Mouse (Mus musculus): ENCODE results near the gene Vamp5.
A peak's percentile ranks its signal among the peaks of the same experiment; 100 is the strongest.

The Vamp5 gene

GRCm38 (mm10) chr6:72364985-72365384 is 15.3 kb downstream of the Vamp5 start:
- no peak for DNase-seq (ENCODE audit: low spot score)

- DNase-seq (ENCODE audit: low spot score) = no peak
Measured at GRCm38 (mm10) chr6:72364009-72364408, 16.3 kb downstream of the Vamp5 start.

GRCm38 (mm10) chr6:72362132-72363028 is 17.9 kb downstream of the Vamp5 start:
- DNase-seq (ENCODE audit: low spot score) = peak; percentile 93

- DNase-seq (ENCODE audit: low spot score) = no peak
Measured at GRCm38 (mm10) chr6:72361121-72361551, 19.1 kb downstream of the Vamp5 start.

- DNase-seq (ENCODE audit: low spot score) = no peak
Measured at GRCm38 (mm10) chr6:72360599-72360935, 19.7 kb downstream of the Vamp5 start.

GRCm38 (mm10) chr6:72359891-72360598 is 20.2 kb downstream of the Vamp5 start:
- DNase-seq (ENCODE audit: low spot score) = no peak

- DNase-seq (ENCODE audit: low spot score) = no peak
Measured at GRCm38 (mm10) chr6:72359343-72359742, 20.9 kb downstream of the Vamp5 start.

GRCm38 (mm10) chr6:72358086-72358764 is 22.0 kb downstream of the Vamp5 start:
- no peak for DNase-seq (ENCODE audit: low spot score)

- no peak for DNase-seq (ENCODE audit: low spot score)
Measured at GRCm38 (mm10) chr6:72357164-72358079, 22.8 kb downstream of the Vamp5 start.

GRCm38 (mm10) chr6:72356001-72356532 is 24.2 kb downstream of the Vamp5 start:
- no peak for DNase-seq (ENCODE audit: low spot score)

GRCm38 (mm10) chr6:72355066-72355911 is 25.0 kb downstream of the Vamp5 start, which contains the start of gene Tmem150a:
Gene Tmem150a, plus strand, starts transcription at chr6:72355447.
- peak; percentile 80 for DNase-seq (ENCODE audit: low spot score)

- DNase-seq (ENCODE audit: low spot score) = no peak
Measured at GRCm38 (mm10) chr6:72354025-72354424, 26.2 kb downstream of the Vamp5 start.

- DNase-seq (ENCODE audit: low spot score) = no peak
Measured at GRCm38 (mm10) chr6:72352636-72353405, 27.4 kb downstream of the Vamp5 start.

- DNase-seq (ENCODE audit: low spot score) = no peak
Measured at GRCm38 (mm10) chr6:72350214-72350613, 30.1 kb downstream of the Vamp5 start.

GRCm38 (mm10) chr6:72348411-72348810 is 31.9 kb downstream of the Vamp5 start:
- no peak for DNase-seq (ENCODE audit: low spot score)

GRCm38 (mm10) chr6:72347166-72347941 is 32.9 kb downstream of the Vamp5 start, which contains the start of gene 0610030E20Rik:
Gene 0610030E20Rik, plus strand, starts transcription at chr6:72347317.
- peak; percentile 76 for DNase-seq (ENCODE audit: low spot score)

GRCm38 (mm10) chr6:72346261-72346660 is 34.0 kb downstream of the Vamp5 start:
- DNase-seq (ENCODE audit: low spot score) = no peak

- DNase-seq (ENCODE audit: low spot score) = no peak
Measured at GRCm38 (mm10) chr6:72345633-72346032, 34.6 kb downstream of the Vamp5 start.
